Mouse (Mus musculus) liver, postnatal 0 days (tissue): Measurements from ENCODE around the gene Sbf2.

ENCODE experiments used
- CTCF ChIP-seq: sonication (generic); IDR thresholded peaks from 2 replicates; pipeline ENCODE4 v1.5.1; 2016; ENCODE audit warnings: antibody characterized with exemption, low read depth
- EP300 ChIP-seq: IDR thresholded peaks from 2 replicates; pipeline ENCODE4 v1.6.1; 2016; ENCODE audit warnings: antibody characterized with exemption, low read depth, mild to moderate bottlenecking

DNA sequence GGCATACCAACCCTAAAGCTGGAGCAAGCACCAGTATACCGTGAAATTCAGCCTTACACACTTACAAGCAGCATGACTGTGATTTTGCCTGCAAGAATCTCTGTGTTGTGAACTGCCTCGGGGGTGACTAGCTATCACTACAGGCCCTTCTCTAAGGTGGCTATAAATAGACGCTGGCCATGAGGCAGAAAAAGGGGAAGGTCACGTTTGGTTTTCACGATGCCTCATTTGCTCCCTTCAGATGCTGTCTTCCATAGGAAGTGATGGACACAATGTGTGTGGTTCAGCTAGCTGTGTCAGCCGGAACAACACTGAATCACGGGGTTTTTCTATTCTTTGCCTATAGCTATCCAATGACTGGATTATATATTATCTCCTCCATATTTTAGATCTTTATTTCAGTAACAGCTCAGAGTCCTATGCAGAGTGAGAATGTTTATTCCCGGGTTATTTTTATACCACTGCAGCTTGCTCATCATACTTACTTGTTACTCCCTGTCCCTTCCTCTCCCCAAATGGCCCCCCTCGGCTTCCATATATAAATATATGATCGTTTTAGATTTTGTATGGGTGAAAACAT is 235.3 kb downstream of the Sbf2 start:
- TF ChIP-seq EP300 (no peak), CTCF (no peak)
